Mouse (Mus musculus) forebrain, embryonic 15.5 days (tissue): Measurements from ENCODE around the gene Slc26a10. TPM values are rescaled to one million over a fixed set of nuclear protein-coding genes. Genes with fewer than 3 reads are reported as not detected.
A peak's percentile ranks its signal among the peaks of the same experiment; 100 is the strongest.

ENCODE experiments used
- ATAC-seq: fragments of 200-750 bp; cut with Nextera tagmentation; replicated peaks from 2 replicates; pipeline ENCODE4 v1.8.0; 2017; ENCODE audit warnings: mild to moderate bottlenecking, moderate TSS enrichment, moderate library complexity
- H3K27ac ChIP-seq: fragments of 300-500 bp; sonication (generic); replicated peaks from 2 replicates; pipeline ENCODE4 v1.5.1; 2015; ENCODE audit warnings: mild to moderate bottlenecking, inconsistent platforms
- H3K27me3 ChIP-seq: fragments of 300-500 bp; sonication (generic); 2 replicates; pipeline ENCODE4 v1.6.1; 2015; ENCODE audit warnings: inconsistent platforms
- H3K36me3 ChIP-seq: fragments of 300-500 bp; sonication (generic); 2 replicates; pipeline ENCODE4 v1.6.1; 2015; ENCODE audit warnings: mild to moderate bottlenecking, inconsistent platforms
- H3K4me1 ChIP-seq: fragments of 300-500 bp; sonication (generic); 2 replicates; pipeline ENCODE4 v1.6.1; 2015; ENCODE audit warnings: inconsistent platforms
- H3K4me2 ChIP-seq: fragments of 300-500 bp; sonication (generic); replicated peaks from 2 replicates; pipeline ENCODE4 v1.6.1; 2015; ENCODE audit warnings: mild to moderate bottlenecking, inconsistent platforms
- H3K4me3 ChIP-seq: fragments of 300-500 bp; sonication (generic); 2 replicates; pipeline ENCODE4 v1.5.1; 2015; ENCODE audit warnings: mild to moderate bottlenecking, inconsistent platforms
- H3K9ac ChIP-seq: fragments of 300-500 bp; sonication (generic); replicated peaks from 2 replicates; pipeline ENCODE4 v1.6.1; 2015; ENCODE audit warnings: mild to moderate bottlenecking, inconsistent platforms
- H3K9me3 ChIP-seq: fragments of 300-500 bp; sonication (generic); 2 replicates; pipeline ENCODE4 v1.6.1; 2016; ENCODE audit warnings: inconsistent platforms
- WGBS: fragments of 180-500 bp; shearing (Covaris S2); methylation state at CpG from one replicate; pipeline ENCODE4 v1.1.7; 2015; ENCODE audit warnings: mixed read lengths; 5-methylcytosine and 5-hydroxymethylcytosine counted together
- polyA plus RNA-seq: library from polyadenylated mRNA; unstranded; fragments of >200 nt; fragmentation: Nextera tagmentation; extraction: Ambion mirVana; gene quantifications from 2 replicates; pipeline ENCODE4 v1.2.1, GENCODE M21; 2015

The Slc26a10 gene
- polyA plus RNA-seq, 1 experiment from 2014 or later = 1.4 TPM

GRCm38 (mm10) chr10:127211414-127211854 is 31.0 kb upstream of the Slc26a10 start, which contains the start of gene Pip4k2c:
Gene Pip4k2c (minus strand): TSS chr10:127211585.
- peaks cover 14% of the 10 kb centered on the region for H3K36me3 ChIP-seq
- peaks cover 19% of the 10 kb centered on the region for H3K4me1 ChIP-seq
- H3K4me2 ChIP-seq = peak within 1 kb of the TSS; percentile 89
- H3K9ac ChIP-seq = peak within 1 kb of the TSS; percentile 68
- ATAC-seq = peak; percentile 97
- no peak within 1 kb of the TSS; the same call in 1 of the 2 replicates for H3K27ac ChIP-seq
- WGBS = under 1% methylated on average over 47 of the region's 47 CpGs
- H3K27me3 ChIP-seq = no peaks in the 10 kb centered on the region
- H3K4me3 ChIP-seq = peak within 1 kb of the TSS; percentile 76
- no peaks in the 10 kb centered on the region for H3K9me3 ChIP-seq

GRCm38 (mm10) chr10:127210961-127211405 is 30.5 kb upstream of the Slc26a10 start:
- Histone ChIP-seq H3K36me3 (peaks cover 18% of the 10 kb centered on the region), H3K4me2 (peak overlapping the region; percentile 89), H3K27me3 (no peaks in the 10 kb centered on the region), H3K4me3 (peak overlapping the region; percentile 76), H3K27ac (no peak overlapping the region; the same call in 1 of the 2 replicates), H3K9me3 (no peaks in the 10 kb centered on the region), H3K4me1 (peaks cover 19% of the 10 kb centered on the region), H3K9ac (peak overlapping the region; percentile 68)
- peak; percentile 69 for ATAC-seq
- WGBS = under 1% methylated on average over 25 of the region's 25 CpGs

- H3K4me2 ChIP-seq = peak overlapping the region; percentile 89
- no peak for ATAC-seq
- peaks cover 19% of the 10 kb centered on the region for H3K4me1 ChIP-seq
- peaks cover 26% of the 10 kb centered on the region for H3K36me3 ChIP-seq
- WGBS = 88% methylated on average over 13 of the region's 13 CpGs
- H3K27ac ChIP-seq = no peak overlapping the region
- peak overlapping the region; percentile 76 for H3K4me3 ChIP-seq
- no peaks in the 10 kb centered on the region for H3K27me3 ChIP-seq
- H3K9ac ChIP-seq = no peak overlapping the region
- no peaks in the 10 kb centered on the region for H3K9me3 ChIP-seq
Measured at GRCm38 (mm10) chr10:127209928-127210570, 29.6 kb upstream of the Slc26a10 start.

- 88% methylated on average over 4 of the region's 4 CpGs for WGBS
- Histone ChIP-seq H3K27me3 (no peaks in the 10 kb centered on the region), H3K36me3 (peaks cover 32% of the 10 kb centered on the region), H3K27ac (no peak overlapping the region), H3K9ac (no peak overlapping the region), H3K4me1 (peaks cover 19% of the 10 kb centered on the region), H3K4me3 (no peak overlapping the region), H3K4me2 (no peak overlapping the region), H3K9me3 (no peaks in the 10 kb centered on the region)
- ATAC-seq = no peak
Measured at GRCm38 (mm10) chr10:127208921-127209320, 28.5 kb upstream of the Slc26a10 start.

GRCm38 (mm10) chr10:127205373-127205772 is 24.9 kb upstream of the Slc26a10 start:
- no peak overlapping the region for H3K27ac ChIP-seq
- H3K4me3 ChIP-seq = no peak overlapping the region
- ATAC-seq = no peak
- no peaks in the 10 kb centered on the region for H3K9me3 ChIP-seq
- H3K27me3 ChIP-seq = no peaks in the 10 kb centered on the region
- WGBS = 93% methylated on average over 10 of the region's 10 CpGs
- no peak overlapping the region for H3K4me2 ChIP-seq
- H3K36me3 ChIP-seq = peaks cover 49% of the 10 kb centered on the region
- H3K4me1 ChIP-seq = peaks cover 10% of the 10 kb centered on the region
- no peak overlapping the region for H3K9ac ChIP-seq

GRCm38 (mm10) chr10:127204589-127204988 is 24.1 kb upstream of the Slc26a10 start:
- H3K36me3 ChIP-seq = peaks cover 55% of the 10 kb centered on the region

GRCm38 (mm10) chr10:127203106-127203505 is 22.7 kb upstream of the Slc26a10 start:
- WGBS = 95% methylated on average over 3 of the region's 3 CpGs
- Histone ChIP-seq H3K27ac (no peak overlapping the region), H3K9ac (no peak overlapping the region), H3K4me2 (no peak overlapping the region), H3K9me3 (no peaks in the 10 kb centered on the region), H3K27me3 (no peaks in the 10 kb centered on the region), H3K36me3 (peaks cover 64% of the 10 kb centered on the region), H3K4me3 (no peak overlapping the region), H3K4me1 (no peaks in the 10 kb centered on the region)
- no peak for ATAC-seq

More at GRCm38 (mm10) chr10:127204589-127204988, 24.1 kb upstream of the Slc26a10 start:
- H3K9me3 ChIP-seq = no peaks in the 10 kb centered on the region
- ATAC-seq = no peak
- H3K4me3 ChIP-seq = no peak overlapping the region
- WGBS = 91% methylated on average over 5 of the region's 5 CpGs
- H3K9ac ChIP-seq = no peak overlapping the region
- H3K27me3 ChIP-seq = no peaks in the 10 kb centered on the region
- H3K4me1 ChIP-seq = peaks cover 2% of the 10 kb centered on the region; the same call in 1 of the 2 replicates
- no peak overlapping the region for H3K4me2 ChIP-seq
- H3K27ac ChIP-seq = no peak overlapping the region

- no peak for ATAC-seq
- no peaks in the 10 kb centered on the region for H3K27me3 ChIP-seq
- H3K27ac ChIP-seq = no peak overlapping the region
- no peak overlapping the region for H3K4me2 ChIP-seq
- peaks cover 10% of the 10 kb centered on the region for H3K4me1 ChIP-seq
- no peak overlapping the region for H3K4me3 ChIP-seq
- H3K9ac ChIP-seq = no peak overlapping the region
- WGBS = 91% methylated on average over 8 of the region's 8 CpGs
- H3K9me3 ChIP-seq = no peaks in the 10 kb centered on the region
- H3K36me3 ChIP-seq = peaks cover 47% of the 10 kb centered on the region
Measured at GRCm38 (mm10) chr10:127200279-127200678, 19.8 kb upstream of the Slc26a10 start.

- no peak for ATAC-seq
- no peak overlapping the region for H3K4me3 ChIP-seq
- peaks cover 17% of the 10 kb centered on the region for H3K4me1 ChIP-seq
- H3K27ac ChIP-seq = no peak overlapping the region
- H3K4me2 ChIP-seq = no peak overlapping the region
- WGBS = 88% methylated on average over 11 of the region's 11 CpGs
- H3K36me3 ChIP-seq = peaks cover 39% of the 10 kb centered on the region
- no peaks in the 10 kb centered on the region for H3K9me3 ChIP-seq
- H3K27me3 ChIP-seq = no peaks in the 10 kb centered on the region
- H3K9ac ChIP-seq = no peak overlapping the region
Measured at GRCm38 (mm10) chr10:127199474-127199873, 19.0 kb upstream of the Slc26a10 start.

- no peak overlapping the region for H3K9ac ChIP-seq
- 66% methylated on average over 5 of the region's 5 CpGs for WGBS
- no peaks in the 10 kb centered on the region for H3K27me3 ChIP-seq
- H3K9me3 ChIP-seq = no peaks in the 10 kb centered on the region
- H3K27ac ChIP-seq = no peak overlapping the region
- no peak overlapping the region for H3K4me2 ChIP-seq
- no peak overlapping the region for H3K4me3 ChIP-seq
- no peak for ATAC-seq
- peaks cover 21% of the 10 kb centered on the region for H3K4me1 ChIP-seq
- H3K36me3 ChIP-seq = peaks cover 38% of the 10 kb centered on the region
Measured at GRCm38 (mm10) chr10:127199068-127199467, 18.6 kb upstream of the Slc26a10 start.

- Histone ChIP-seq H3K27ac (no peak overlapping the region), H3K27me3 (no peaks in the 10 kb centered on the region), H3K4me2 (no peak overlapping the region), H3K36me3 (peaks cover 37% of the 10 kb centered on the region), H3K9ac (no peak overlapping the region), H3K9me3 (no peaks in the 10 kb centered on the region), H3K4me1 (peaks cover 21% of the 10 kb centered on the region), H3K4me3 (no peak overlapping the region)
- no peak for ATAC-seq
- WGBS = 70% methylated on average over 2 of the region's 2 CpGs
Measured at GRCm38 (mm10) chr10:127198492-127198891, 18.0 kb upstream of the Slc26a10 start.

GRCm38 (mm10) chr10:127197505-127198110 is 17.2 kb upstream of the Slc26a10 start:
- H3K27me3 ChIP-seq = no peaks in the 10 kb centered on the region
- peaks cover 37% of the 10 kb centered on the region for H3K36me3 ChIP-seq
- no peak overlapping the region for H3K4me2 ChIP-seq
- no peak overlapping the region for H3K9ac ChIP-seq
- peaks cover 21% of the 10 kb centered on the region for H3K4me1 ChIP-seq
- no peak for ATAC-seq
- H3K4me3 ChIP-seq = no peak overlapping the region
- H3K27ac ChIP-seq = no peak overlapping the region
- no peaks in the 10 kb centered on the region for H3K9me3 ChIP-seq
- WGBS = 85% methylated on average over 11 of the region's 11 CpGs
